ENCODE assay signal across 18 mouse cellular contexts in genomic region chr17:6772490-6772773, GRCm38 (mm10). TPM values are rescaled to one million over a fixed set of nuclear protein-coding genes. Genes with fewer than 3 reads are reported as not detected.
DNase-seq lines count a peak whose midpoint lies in the region; ATAC-seq and TF ChIP-seq lines count a peak whose summit lies in the region.
"Had no signal": no experiment of that assay in that cellular context is flagged by ENCODE, and none has a peak within 500 bp of the region (broad histone marks: within the 10 kb centered on the region; RNA-seq: fewer than 3 reads in every experiment).

No protein-coding gene starts in this region.

- no peak for TF ChIP-seq POLR2A in heart, adult 2 months (IDR thresholded peaks at IDR 0.05; ENCODE audit: insufficient read depth, low read depth, low read length)
- TF ChIP-seq POLR2A in spleen, adult 2 months (IDR thresholded peaks at IDR 0.05; ENCODE audit: low read depth, low read length) = no peak

- H3K9me3 ChIP-seq in heart, embryonic 13.5 days = no peaks in the 10 kb centered on the region
- H3K9me3 ChIP-seq in kidney, embryonic 15.5 days (replicated peaks) = no peaks in the 10 kb centered on the region
- H3K9me3 ChIP-seq in liver, embryonic 11.5 days (ENCODE audit: control insufficient read depth, low read length) = no peaks in the 10 kb centered on the region
- H3K9me3 ChIP-seq: midbrain, embryonic 12.5 days had no signal

- peaks cover 4% of the 10 kb centered on the region; the same call in 1 of the 2 replicates for H3K79me2 ChIP-seq in heart, adult 2 months (replicated peaks; ENCODE audit: control insufficient read depth, insufficient read depth, low read length)

- no peaks in the 10 kb centered on the region for H3K36me3 ChIP-seq in heart, embryonic 13.5 days
- no peaks in the 10 kb centered on the region for H3K36me3 ChIP-seq in heart, adult 2 months (ENCODE audit: control insufficient read depth, insufficient read depth, low read length)
- no peaks in the 10 kb centered on the region for H3K36me3 ChIP-seq in kidney, embryonic 15.5 days
- H3K36me3 ChIP-seq in spleen, adult 2 months (ENCODE audit: control insufficient read depth, insufficient read depth, low read length) = peaks cover 6% of the 10 kb centered on the region; the same call in 1 of the 2 replicates
- no peaks in the 10 kb centered on the region; the same call in 1 of the 2 replicates for H3K36me3 ChIP-seq in liver, embryonic 11.5 days (ENCODE audit: control insufficient read depth, insufficient read depth, low read length)
- H3K36me3 ChIP-seq: midbrain, embryonic 12.5 days had no signal

- peak overlapping the region; percentile 55; the same call in 1 of the 2 replicates for H3K27ac ChIP-seq in heart, embryonic 13.5 days (replicated peaks)
- no peak overlapping the region for H3K27ac ChIP-seq in heart, adult 2 months
- H3K27ac ChIP-seq in kidney, embryonic 15.5 days = peak overlapping the region; percentile 94
- H3K27ac ChIP-seq in spleen, adult 2 months (ENCODE audit: insufficient read depth, low read length) = 0 out of 2 replicates have a peak overlapping the region, but pooled peaks have one; percentile 56
- H3K27ac ChIP-seq in liver, embryonic 11.5 days (ENCODE audit: low read depth, low read length) = no peak overlapping the region
- H3K27ac ChIP-seq: gastrocnemius, adult 2 months; layer of hippocampus, adult 2 months; midbrain, embryonic 12.5 days had no signal

- H3K4me2 ChIP-seq in heart, embryonic 13.5 days = no peak overlapping the region
- H3K4me2 ChIP-seq in kidney, embryonic 15.5 days = peak overlapping the region; percentile 25; the same call in 1 of the 2 replicates
- no peak overlapping the region for H3K4me2 ChIP-seq in liver, embryonic 11.5 days
- H3K4me2 ChIP-seq: midbrain, embryonic 12.5 days had no signal

- DNase-seq in heart, adult 2 months = no peak
- no peak for DNase-seq in kidney, postnatal 10 days
- no peak for DNase-seq in spleen, adult 2 months (ENCODE audit: low read depth in 1 of 2, low spot score in 2 of 2)
- DNase-seq in spleen, postnatal 10 days (ENCODE audit: low spot score in 2 of 2) = no peak
- DNase-seq in embryo, embryonic 10.5 days (ENCODE audit: low spot score) = no peak
- no peak for DNase-seq in liver, embryonic 11.5 days (ENCODE audit: low spot score)
- DNase-seq: adrenal gland, postnatal 10 days; cerebellum, adult 11 months; cerebellum, postnatal 14 days; forebrain, postnatal 0 days; gastrocnemius, adult 2 months; left cerebral cortex, postnatal 4 days; right cerebral cortex, postnatal 14 days; thymus, adult 18-20 months had no signal

- no peak for ATAC-seq in heart, embryonic 13.5 days (ENCODE audit: extremely low read depth, insufficient number of reproducible peaks, low FRiP score, low TSS enrichment)
- ATAC-seq in kidney, embryonic 15.5 days (replicated peaks; ENCODE audit: low FRiP score) = peak; percentile 64
- ATAC-seq in liver, embryonic 11.5 days (replicated peaks; ENCODE audit: low FRiP score) = no peak
- ATAC-seq: forebrain, postnatal 0 days had no signal

- 76% methylated on average over 5 of the region's 5 CpGs for WGBS in heart, embryonic 13.5 days
- WGBS in heart, adult 2 months = 76% methylated on average over 5 of the region's 5 CpGs
- WGBS in kidney, embryonic 15.5 days = 44% methylated on average over 5 of the region's 5 CpGs
- 78% methylated on average over 5 of the region's 5 CpGs for WGBS in spleen, adult 2 months
- 83% methylated on average over 5 of the region's 5 CpGs for WGBS in liver, embryonic 11.5 days

- no peak overlapping the region for H3K9ac ChIP-seq in heart, embryonic 13.5 days
- H3K9ac ChIP-seq in heart, adult 2 months (ENCODE audit: low read depth, low read length) = no peak overlapping the region
- no peak overlapping the region for H3K9ac ChIP-seq in kidney, embryonic 15.5 days
- H3K9ac ChIP-seq in liver, embryonic 11.5 days (ENCODE audit: low read depth, low read length) = no peak overlapping the region
- H3K9ac ChIP-seq: forebrain, postnatal 0 days; midbrain, embryonic 12.5 days had no signal

- H3K4me3 ChIP-seq in heart, embryonic 13.5 days = no peak overlapping the region
- no peak overlapping the region for H3K4me3 ChIP-seq in heart, adult 2 months
- H3K4me3 ChIP-seq in kidney, embryonic 15.5 days (replicated peaks) = no peak overlapping the region
- no peak overlapping the region for H3K4me3 ChIP-seq in spleen, adult 2 months (ENCODE audit: extremely low read depth, insufficient read depth, insufficient read length)
- H3K4me3 ChIP-seq in liver, embryonic 11.5 days (ENCODE audit: low read depth, low read length) = no peak overlapping the region
- H3K4me3 ChIP-seq: gastrocnemius, adult 2 months; layer of hippocampus, adult 2 months; midbrain, embryonic 12.5 days had no signal

- intact Hi-C loops in heart, adult 2 months (cut with DNase I) = no loop called here

- H3K4me1 ChIP-seq in heart, embryonic 13.5 days = peaks cover 93% of the 10 kb centered on the region
- peaks cover 10% of the 10 kb centered on the region for H3K4me1 ChIP-seq in heart, adult 2 months (ENCODE audit: control insufficient read depth, insufficient read depth, low read length)
- peaks cover 90% of the 10 kb centered on the region for H3K4me1 ChIP-seq in kidney, embryonic 15.5 days
- H3K4me1 ChIP-seq in spleen, adult 2 months (ENCODE audit: control insufficient read depth, insufficient read depth, insufficient read length) = peaks cover 47% of the 10 kb centered on the region
- peaks cover 40% of the 10 kb centered on the region for H3K4me1 ChIP-seq in liver, embryonic 11.5 days (replicated peaks; ENCODE audit: control insufficient read depth, insufficient read depth, low read length)

- TF ChIP-seq EP300 in heart, adult 2 months (IDR thresholded peaks at IDR 0.05; ENCODE audit: insufficient read depth, low read depth, low read length) = no peak

- no peak for TF ChIP-seq CTCF in heart, adult 2 months (IDR thresholded peaks at IDR 0.05)
- TF ChIP-seq CTCF in spleen, adult 2 months (IDR thresholded peaks at IDR 0.05; ENCODE audit: extremely low read depth, insufficient read depth, insufficient read length, insufficient replicate concordance) = no peak

- no peaks in the 10 kb centered on the region for H3K27me3 ChIP-seq in heart, embryonic 13.5 days (replicated peaks)
- H3K27me3 ChIP-seq in heart, adult 2 months (ENCODE audit: control insufficient read depth, insufficient read depth, low read length) = no peaks in the 10 kb centered on the region
- H3K27me3 ChIP-seq in kidney, embryonic 15.5 days = no peaks in the 10 kb centered on the region
- no peaks in the 10 kb centered on the region for H3K27me3 ChIP-seq in spleen, adult 2 months (ENCODE audit: control insufficient read depth, insufficient read depth, low read length)
- no peaks in the 10 kb centered on the region for H3K27me3 ChIP-seq in liver, embryonic 11.5 days (replicated peaks; ENCODE audit: control insufficient read depth, insufficient read depth, low read length)

RNA-seq across cellular contexts. Expression of gene Ezr, which starts 10.2 kb away (rescaled TPM):
- 103 and 105 TPM in 2 replicates for polyA plus RNA-seq in heart, embryonic 13.5 days (2015; fragmentation: Nextera tagmentation; extraction: Ambion mirVana)
- total RNA-seq in heart, adult 2 months (2021) = 10 to 100 TPM; 33.4 to 35.7 TPM
- 24.2 TPM in 2 replicates for polyA plus RNA-seq in heart, adult 2 months (2012; rRNA removed)
- 182 and 184 TPM in 2 replicates for polyA plus RNA-seq in kidney, embryonic 15.5 days (2015; fragmentation: Nextera tagmentation; extraction: Ambion mirVana)
- polyA plus RNA-seq in spleen, adult 2 months (2012; rRNA removed) = 63.0 and 73.5 TPM in 2 replicates
- 96.2 and 97.3 TPM in 2 replicates for polyA plus RNA-seq in liver, embryonic 11.5 days (2014; fragmentation: Nextera tagmentation; extraction: Ambion mirVana)

Comparison
In these comparisons a context has a peak if more than half of its experiments do, and no peak if none do; other contexts are left out.
1. H3K27ac ChIP-seq: peak in heart, embryonic 13.5 days (single experiment), kidney, embryonic 15.5 days (single experiment) and spleen, adult 2 months (single experiment); none in heart, adult 2 months (single experiment) and liver, embryonic 11.5 days (single experiment).